Mouse (Mus musculus): ENCODE measurements around the gene Gm3336. TPM values are rescaled to one million over a fixed set of nuclear protein-coding genes. Genes with fewer than 3 reads are reported as not detected.

Gene Gm3336
- polyA plus RNA-seq, 1 experiment from 2014 or later: not detected

DNA sequence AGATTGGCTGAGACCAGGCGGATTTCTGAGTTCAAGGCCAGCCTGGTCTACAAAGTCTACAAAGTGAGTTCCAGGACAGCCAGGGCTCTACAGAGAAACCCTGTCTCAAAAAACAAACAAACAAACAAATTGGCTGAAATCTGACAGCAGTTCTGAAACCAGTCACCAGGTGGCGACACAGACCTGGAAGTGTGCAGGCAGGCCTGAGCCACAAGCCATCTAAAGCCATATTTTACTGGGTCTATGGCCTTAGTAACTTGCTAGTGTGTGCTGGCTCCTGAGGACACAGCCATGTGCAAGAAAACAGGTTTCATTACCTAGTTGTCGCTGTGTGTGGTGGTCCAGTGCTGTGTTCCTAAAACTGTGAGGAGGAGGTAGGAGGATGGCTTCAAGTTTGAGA lies 2.4 kb downstream of the Gm3336 start:
- WGBS: 5% methylated on average over 3 of the region's 3 CpGs

DNA sequence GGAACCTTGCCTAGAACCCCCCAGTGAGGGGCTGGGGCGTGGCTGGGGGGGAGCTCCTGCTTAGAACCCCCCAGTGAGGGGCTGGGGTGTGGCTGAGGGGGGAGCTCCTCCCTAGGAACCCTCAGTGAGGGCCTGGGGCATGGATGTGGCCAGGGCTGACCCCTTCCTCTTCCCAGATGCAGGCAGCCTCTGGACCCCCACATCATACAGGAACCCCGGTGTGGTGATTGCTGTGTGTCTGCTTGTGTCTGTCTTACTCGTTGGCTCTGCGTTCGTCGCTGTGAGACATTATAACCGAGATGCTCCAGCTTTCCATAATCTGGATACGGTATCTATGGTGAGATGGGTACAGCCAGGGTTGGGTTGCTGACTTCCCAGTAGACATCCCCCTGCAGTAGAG lies 3.3 kb downstream of the Gm3336 start:
- H3K27me3 ChIP-seq (ENCODE audit: control insufficient read depth, insufficient read depth, low read length): peaks cover 15% of the 10 kb centered on the region
- no peak for ATAC-seq (replicated peaks; ENCODE audit: extremely low read depth, insufficient read depth, low FRiP score)
- H3K9ac ChIP-seq (ENCODE audit: low read length): no peak overlapping the region
- no peak overlapping the region for H3K4me3 ChIP-seq (ENCODE audit: low read length)
- WGBS: 85% methylated on average over 8 of the region's 8 CpGs
- no peak overlapping the region for H3K27ac ChIP-seq (ENCODE audit: low read length)
- H3K9me3 ChIP-seq (replicated peaks; ENCODE audit: control insufficient read depth, low read length): no peaks in the 10 kb centered on the region
- H3K36me3 ChIP-seq (ENCODE audit: control insufficient read depth, insufficient read depth): no peaks in the 10 kb centered on the region
- no peak overlapping the region for H3K4me2 ChIP-seq (ENCODE audit: low read depth, low read length)
- H3K4me1 ChIP-seq (ENCODE audit: control insufficient read depth, insufficient read depth, low read length): no peaks in the 10 kb centered on the region

More for the DNA sequence above, 2.4 kb downstream of the Gm3336 start:
- ATAC-seq (replicated peaks; ENCODE audit: extremely low read depth, insufficient read depth, low FRiP score): 0 out of 2 replicates have a peak, but pooled peaks have one; percentile 38
- Histone ChIP-seq H3K4me1 (ENCODE audit: control insufficient read depth, insufficient read depth, low read length) (no peaks in the 10 kb centered on the region), H3K4me3 (ENCODE audit: low read length) (no peak overlapping the region), H3K9ac (ENCODE audit: low read length) (no peak overlapping the region), H3K27me3 (ENCODE audit: control insufficient read depth, insufficient read depth, low read length) (peaks cover 15% of the 10 kb centered on the region), H3K36me3 (ENCODE audit: control insufficient read depth, insufficient read depth) (no peaks in the 10 kb centered on the region), H3K9me3 (replicated peaks; ENCODE audit: control insufficient read depth, low read length) (no peaks in the 10 kb centered on the region), H3K4me2 (ENCODE audit: low read depth, low read length) (no peak overlapping the region), H3K27ac (ENCODE audit: low read length) (no peak overlapping the region)

DNA sequence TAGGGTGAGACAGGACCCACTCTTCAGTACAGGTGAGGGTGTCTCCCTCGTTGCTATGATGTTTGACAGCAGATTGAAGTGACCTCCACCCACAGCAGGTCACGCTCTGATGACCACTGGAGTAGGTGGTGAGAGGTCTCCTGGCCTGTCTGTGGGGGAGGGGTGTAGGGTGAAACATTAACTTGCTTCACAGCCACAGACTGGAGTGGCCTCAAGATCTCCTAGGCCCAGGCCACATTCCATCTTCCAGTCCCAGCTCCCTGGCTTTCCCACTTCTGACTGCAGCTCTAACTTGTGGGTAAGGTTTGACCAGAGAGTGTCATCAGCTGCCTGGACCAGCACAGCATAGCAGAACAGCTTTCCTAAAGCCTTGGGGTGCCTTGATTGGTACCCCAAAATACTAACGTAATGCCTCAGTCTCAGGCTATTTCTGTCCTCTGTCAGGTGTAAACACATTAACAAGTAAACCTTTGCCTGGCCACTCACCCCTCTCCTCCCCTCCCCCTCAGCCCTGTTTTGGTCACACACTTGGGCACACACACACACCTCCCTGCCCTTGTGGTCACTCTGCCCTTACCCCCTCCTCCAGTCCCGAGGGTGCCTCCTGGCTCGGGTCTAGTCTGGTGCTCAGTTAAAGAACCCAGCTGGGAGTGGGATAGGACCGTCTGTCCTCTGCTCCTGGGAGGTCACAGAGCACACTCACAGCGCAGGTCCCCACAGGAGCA lies 5.3 kb downstream of the Gm3336 start, which contains the start of gene Pde4c:
Pde4c (plus strand) TSS at position 235 of the 725 bp plus-strand sequence.
- H3K27me3 ChIP-seq (ENCODE audit: control insufficient read depth, insufficient read depth, low read length): peaks cover 22% of the 10 kb centered on the region

DNA sequence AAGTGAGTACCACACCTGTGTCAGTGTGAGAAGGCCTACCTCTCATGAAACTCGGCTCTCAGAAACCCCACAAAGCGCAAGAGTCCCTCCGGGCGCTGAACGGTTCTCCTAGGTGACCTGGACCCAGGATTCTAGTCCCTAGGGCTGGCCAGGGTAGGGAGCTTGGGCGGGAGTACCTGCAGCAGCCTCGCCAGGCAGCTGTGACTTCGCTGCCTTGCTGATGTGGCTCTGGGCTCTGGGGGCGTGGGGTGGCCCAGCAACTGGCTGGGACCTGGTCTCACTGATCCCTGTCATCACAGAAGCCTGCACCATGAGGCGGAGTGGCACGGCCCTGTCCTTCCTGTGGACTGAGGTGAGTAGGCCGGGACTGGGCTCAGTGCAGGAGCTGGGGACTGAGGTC lies 5.9 kb downstream of the Gm3336 start:
- ATAC-seq (replicated peaks; ENCODE audit: extremely low read depth, insufficient read depth, low FRiP score): no peak
- Histone ChIP-seq H3K27ac (ENCODE audit: low read length) (no peak overlapping the region), H3K9me3 (replicated peaks; ENCODE audit: control insufficient read depth, low read length) (no peaks in the 10 kb centered on the region), H3K9ac (ENCODE audit: low read length) (no peak overlapping the region), H3K36me3 (ENCODE audit: control insufficient read depth, insufficient read depth) (no peaks in the 10 kb centered on the region), H3K4me2 (ENCODE audit: low read depth, low read length) (no peak overlapping the region), H3K4me1 (ENCODE audit: control insufficient read depth, insufficient read depth, low read length) (no peaks in the 10 kb centered on the region), H3K27me3 (ENCODE audit: control insufficient read depth, insufficient read depth, low read length) (peaks cover 27% of the 10 kb centered on the region), H3K4me3 (ENCODE audit: low read length) (no peak overlapping the region)
- WGBS: 70% methylated on average over 12 of the region's 12 CpGs

More for the DNA sequence above, 5.3 kb downstream of the Gm3336 start, which contains the start of gene Pde4c:
- H3K27ac ChIP-seq (ENCODE audit: low read length): no peak within 1 kb of the TSS
- ATAC-seq (replicated peaks; ENCODE audit: extremely low read depth, insufficient read depth, low FRiP score): no peak
- no peaks in the 10 kb centered on the region for H3K4me1 ChIP-seq (ENCODE audit: control insufficient read depth, insufficient read depth, low read length)
- H3K9me3 ChIP-seq (replicated peaks; ENCODE audit: control insufficient read depth, low read length): no peaks in the 10 kb centered on the region
- 54% methylated on average over 7 of the region's 7 CpGs for WGBS
- no peak within 1 kb of the TSS for H3K9ac ChIP-seq (ENCODE audit: low read length)
- no peak within 1 kb of the TSS for H3K4me3 ChIP-seq (ENCODE audit: low read length)
- no peaks in the 10 kb centered on the region for H3K36me3 ChIP-seq (ENCODE audit: control insufficient read depth, insufficient read depth)
- no peak within 1 kb of the TSS for H3K4me2 ChIP-seq (ENCODE audit: low read depth, low read length)

DNA sequence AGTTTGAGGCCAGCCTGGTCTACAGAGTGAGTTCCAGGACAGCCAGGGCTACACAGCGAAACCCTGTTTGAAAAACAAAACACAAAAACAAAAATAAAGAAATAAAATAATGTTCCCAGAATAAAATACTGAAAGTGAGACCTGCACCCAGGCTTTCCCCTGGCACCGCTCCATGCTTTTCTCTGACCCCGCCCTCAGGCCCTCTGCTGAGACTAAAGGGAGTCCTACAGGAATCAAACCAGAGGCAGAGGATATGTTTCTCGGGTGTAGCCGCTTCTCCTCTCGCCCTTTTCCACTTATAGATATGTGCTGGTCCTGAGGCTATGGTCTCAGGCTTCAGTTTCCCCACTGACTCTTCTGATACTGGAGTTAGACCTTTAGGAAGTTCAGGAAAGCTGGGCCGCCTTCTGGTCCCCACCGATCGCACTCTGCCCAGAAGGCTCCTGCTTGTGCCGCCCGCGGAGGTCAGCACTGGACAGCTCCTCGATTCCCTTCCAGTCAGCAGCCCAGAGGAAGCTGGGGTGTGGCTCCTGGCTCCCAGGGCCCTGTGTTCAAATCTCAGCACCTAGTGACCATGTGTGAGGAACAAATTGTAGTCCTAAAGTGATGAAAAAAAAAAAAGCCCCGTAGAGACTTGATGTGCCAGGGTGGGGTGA lies 7.6 kb downstream of the Gm3336 start:
- H3K27ac ChIP-seq (ENCODE audit: low read length): no peak overlapping the region
- H3K4me2 ChIP-seq (ENCODE audit: low read depth, low read length): no peak overlapping the region
- H3K9ac ChIP-seq (ENCODE audit: low read length): no peak overlapping the region
- no peak overlapping the region for H3K4me3 ChIP-seq (ENCODE audit: low read length)
- H3K9me3 ChIP-seq (replicated peaks; ENCODE audit: control insufficient read depth, low read length): no peaks in the 10 kb centered on the region
- peaks cover 40% of the 10 kb centered on the region for H3K27me3 ChIP-seq (ENCODE audit: control insufficient read depth, insufficient read depth, low read length)
- H3K4me1 ChIP-seq (ENCODE audit: control insufficient read depth, insufficient read depth, low read length): no peaks in the 10 kb centered on the region
- no peak for ATAC-seq (replicated peaks; ENCODE audit: extremely low read depth, insufficient read depth, low FRiP score)
- 20% methylated on average over 14 of the region's 14 CpGs for WGBS
- H3K36me3 ChIP-seq (ENCODE audit: control insufficient read depth, insufficient read depth): no peaks in the 10 kb centered on the region

DNA sequence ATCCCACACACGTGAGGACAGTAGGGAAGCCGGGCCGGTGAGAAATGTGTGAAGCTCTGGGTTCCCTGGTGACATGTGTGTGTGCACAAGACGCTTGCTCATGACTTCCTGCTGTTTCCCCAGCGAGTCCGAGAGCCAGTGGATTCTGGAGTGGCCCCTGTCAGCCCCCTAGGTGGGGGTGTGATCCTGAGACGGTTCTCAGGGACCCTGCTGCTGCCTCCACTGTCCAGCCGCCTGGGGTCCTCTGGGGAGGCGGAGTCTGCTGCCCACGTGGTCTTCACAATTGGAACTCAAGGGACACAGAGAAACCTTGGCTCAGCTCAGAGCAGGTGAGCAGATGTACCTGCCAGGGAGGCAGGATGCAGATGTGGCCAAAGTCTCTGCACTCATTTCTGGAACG lies 8.4 kb downstream of the Gm3336 start:
- Histone ChIP-seq H3K4me3 (ENCODE audit: low read length) (no peak overlapping the region), H3K4me1 (ENCODE audit: control insufficient read depth, insufficient read depth, low read length) (no peaks in the 10 kb centered on the region), H3K27me3 (ENCODE audit: control insufficient read depth, insufficient read depth, low read length) (peaks cover 45% of the 10 kb centered on the region), H3K9me3 (replicated peaks; ENCODE audit: control insufficient read depth, low read length) (no peaks in the 10 kb centered on the region), H3K36me3 (ENCODE audit: control insufficient read depth, insufficient read depth) (no peaks in the 10 kb centered on the region), H3K4me2 (ENCODE audit: low read depth, low read length) (no peak overlapping the region), H3K27ac (ENCODE audit: low read length) (no peak overlapping the region), H3K9ac (ENCODE audit: low read length) (no peak overlapping the region)
- no peak for ATAC-seq (replicated peaks; ENCODE audit: extremely low read depth, insufficient read depth, low FRiP score)
- WGBS: 40% methylated on average over 11 of the region's 11 CpGs

DNA sequence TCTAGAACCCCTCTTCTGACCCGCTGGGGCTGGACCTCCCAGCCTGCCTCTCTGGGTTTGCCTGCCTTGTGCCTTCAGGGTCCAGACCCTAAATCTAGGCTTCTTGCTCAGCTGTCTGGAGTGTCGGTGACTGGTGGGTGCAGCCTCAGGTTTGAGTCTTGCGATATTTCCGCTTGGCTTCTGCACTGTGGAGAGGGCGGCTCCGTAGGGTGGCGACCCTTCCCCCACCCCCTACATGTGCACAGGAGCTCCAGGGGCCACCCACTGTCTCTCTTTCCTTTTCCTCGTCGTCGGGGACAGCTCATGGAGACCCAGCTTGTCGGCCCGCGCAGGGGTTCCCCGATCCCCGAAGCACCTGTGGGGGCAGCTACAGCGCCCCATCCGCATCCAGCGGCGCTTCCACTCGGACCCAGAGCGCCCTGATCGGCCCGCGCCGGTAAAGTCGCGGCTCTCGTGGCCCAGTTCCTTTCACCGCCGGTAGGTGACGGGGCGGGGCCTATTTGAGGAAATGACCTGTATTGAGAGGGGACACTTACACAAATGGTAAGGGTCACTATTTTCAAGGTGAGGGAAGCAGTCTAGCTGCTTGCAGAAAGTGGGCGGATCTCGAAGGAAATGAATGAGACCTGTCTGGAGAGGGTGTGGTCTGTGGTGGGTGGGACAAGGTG lies 11.6 kb downstream of the Gm3336 start:
- H3K4me2 ChIP-seq (ENCODE audit: low read depth, low read length): peak overlapping the region; percentile 62
- H3K36me3 ChIP-seq (ENCODE audit: control insufficient read depth, insufficient read depth): no peaks in the 10 kb centered on the region
- no peak for ATAC-seq (replicated peaks; ENCODE audit: extremely low read depth, insufficient read depth, low FRiP score)
- peaks cover 42% of the 10 kb centered on the region for H3K27me3 ChIP-seq (ENCODE audit: control insufficient read depth, insufficient read depth, low read length)
- no peaks in the 10 kb centered on the region for H3K4me1 ChIP-seq (ENCODE audit: control insufficient read depth, insufficient read depth, low read length)
- no peak overlapping the region for H3K27ac ChIP-seq (ENCODE audit: low read length)
- H3K4me3 ChIP-seq (ENCODE audit: low read length): peak overlapping the region; percentile 42
- H3K9ac ChIP-seq (ENCODE audit: low read length): peak overlapping the region; percentile 45
- H3K9me3 ChIP-seq (replicated peaks; ENCODE audit: control insufficient read depth, low read length): no peaks in the 10 kb centered on the region
- WGBS: 5% methylated on average over 34 of the region's 34 CpGs

DNA sequence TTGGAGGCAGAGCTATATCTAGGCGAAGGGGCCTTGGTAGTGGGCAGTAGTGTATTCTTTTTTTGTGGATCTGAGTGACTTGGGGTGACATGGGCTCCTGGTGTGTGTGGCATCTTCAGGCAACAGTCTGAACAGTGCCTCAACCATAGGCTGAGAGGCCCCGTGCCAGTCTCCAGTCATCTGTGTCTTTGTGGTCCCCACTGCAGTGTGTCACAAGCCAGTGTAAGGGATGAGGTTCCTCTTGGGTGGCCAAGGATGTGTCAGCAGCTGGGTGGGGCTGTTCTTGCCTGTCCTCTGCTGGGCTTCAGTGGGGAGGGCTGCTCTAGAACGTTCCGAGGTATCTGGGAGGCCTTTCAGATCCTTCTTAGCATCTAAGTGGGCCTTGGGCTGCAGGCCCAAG lies 12.6 kb downstream of the Gm3336 start:
- WGBS: 74% methylated on average over 4 of the region's 4 CpGs
- H3K4me2 ChIP-seq (ENCODE audit: low read depth, low read length): no peak overlapping the region
- ATAC-seq (replicated peaks; ENCODE audit: extremely low read depth, insufficient read depth, low FRiP score): no peak
- H3K4me3 ChIP-seq (ENCODE audit: low read length): no peak overlapping the region
- H3K9me3 ChIP-seq (replicated peaks; ENCODE audit: control insufficient read depth, low read length): no peaks in the 10 kb centered on the region
- no peak overlapping the region for H3K9ac ChIP-seq (ENCODE audit: low read length)
- no peak overlapping the region for H3K27ac ChIP-seq (ENCODE audit: low read length)
- peaks cover 42% of the 10 kb centered on the region for H3K27me3 ChIP-seq (ENCODE audit: control insufficient read depth, insufficient read depth, low read length)
- no peaks in the 10 kb centered on the region for H3K4me1 ChIP-seq (ENCODE audit: control insufficient read depth, insufficient read depth, low read length)
- no peaks in the 10 kb centered on the region for H3K36me3 ChIP-seq (ENCODE audit: control insufficient read depth, insufficient read depth)

DNA sequence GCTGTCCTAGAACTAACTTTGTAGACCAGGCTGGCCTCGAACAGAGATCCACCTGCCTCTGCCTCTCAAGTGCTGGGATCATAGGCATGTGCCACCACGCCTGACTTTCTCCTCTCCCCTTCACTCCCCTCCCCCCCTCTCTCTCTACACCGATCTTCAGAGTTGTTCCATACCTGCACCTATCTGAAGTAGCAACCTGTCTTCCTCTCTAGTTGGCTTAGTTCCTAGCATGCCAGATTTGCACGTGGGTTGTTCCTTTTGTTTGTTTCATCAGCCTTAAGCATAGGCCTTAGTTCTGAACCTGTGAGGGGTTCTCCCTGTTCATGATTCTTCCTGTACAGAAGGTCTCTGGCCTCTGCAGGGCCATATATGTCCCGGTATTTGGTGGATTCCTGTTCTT lies 19.4 kb downstream of the Gm3336 start:
- Histone ChIP-seq H3K9ac (ENCODE audit: low read length) (no peak overlapping the region), H3K27ac (ENCODE audit: low read length) (no peak overlapping the region), H3K4me3 (ENCODE audit: low read length) (no peak overlapping the region), H3K27me3 (ENCODE audit: control insufficient read depth, insufficient read depth, low read length) (peaks cover 16% of the 10 kb centered on the region), H3K4me1 (ENCODE audit: control insufficient read depth, insufficient read depth, low read length) (peaks cover 5% of the 10 kb centered on the region), H3K4me2 (ENCODE audit: low read depth, low read length) (no peak overlapping the region), H3K9me3 (replicated peaks; ENCODE audit: control insufficient read depth, low read length) (no peaks in the 10 kb centered on the region), H3K36me3 (ENCODE audit: control insufficient read depth, insufficient read depth) (no peaks in the 10 kb centered on the region)
- WGBS: 56% methylated on average over 5 of the region's 5 CpGs
- no peak for ATAC-seq (replicated peaks; ENCODE audit: extremely low read depth, insufficient read depth, low FRiP score)
